Mouse (Mus musculus) v-Abl transformed pro-B cells (cell line): ENCODE measurements around the gene Hcfc1r1.

ENCODE experiments used
- in situ Hi-C, 2 experiments: fragments of 400-800 bp; cut with MboI; formaldehyde crosslinking; loops; one replicate each; pipeline ENCODE4 v1.15.1; 2025; ENCODE audit not compliant: unreplicated experiment in 2 of 2

Gene Hcfc1r1

GRCm38 (mm10) chr17:23705525-23706104, 32.2 kb downstream of the Hcfc1r1 start:
- in situ Hi-C loops, result loop anchor here (5.0 to 10.0 kb wide), 3 partner anchors 43 to 133 kb away; partner anchors contain the start of gene Bicdl2 (in 1 of the 2)

GRCm38 (mm10) chr17:23706212-23706611, 32.8 kb downstream of the Hcfc1r1 start:
- in situ Hi-C loops, result loop anchor here (5.0 to 10.0 kb wide), 3 partner anchors 44 to 134 kb away; partner anchors contain the start of gene Bicdl2 (in 1 of the 2)

- in situ Hi-C loops, result no loop called here
Observed at GRCm38 (mm10) chr17:23717003-23717402, 43.6 kb downstream of the Hcfc1r1 start.

GRCm38 (mm10) chr17:23719455-23719854, 46.1 kb downstream of the Hcfc1r1 start:
- in situ Hi-C loops, result no loop called here

- in situ Hi-C loops, result no loop called here
Observed at GRCm38 (mm10) chr17:23721886-23722285, 48.5 kb downstream of the Hcfc1r1 start.

GRCm38 (mm10) chr17:23722376-23723125, 49.2 kb downstream of the Hcfc1r1 start, which contains the start of gene 1520401A03Rik:
TSS of gene 1520401A03Rik (minus strand) at chr17:23722783.
- in situ Hi-C loops, result no loop called here
